Mouse (Mus musculus) limb, embryonic 14.5 days (tissue): ENCODE results near the gene Evx2. TPM values are rescaled to one million over a fixed set of nuclear protein-coding genes. Genes with fewer than 3 reads are reported as not detected.

Source experiments
- ATAC-seq: fragments of 200-750 bp; cut with Nextera tagmentation; 2 replicates; pipeline ENCODE4 v1.8.0; 2017; ENCODE audit warnings: low read depth, moderate number of reproducible peaks, moderate TSS enrichment; ENCODE audit not compliant: low FRiP score
- DNase-seq: peaks from one replicate; pipeline ENCODE4 v3.0.0-alpha.2; 2015; ENCODE audit warnings: low spot score
- H3K27ac ChIP-seq: fragments of 300-500 bp; sonication (generic); replicated peaks from 2 replicates; pipeline ENCODE4 v1.5.1; 2014; ENCODE audit warnings: low read depth, mild to moderate bottlenecking, low read length, moderate library complexity, mixed read lengths
- H3K27me3 ChIP-seq: fragments of 300-500 bp; sonication (generic); 2 replicates; pipeline ENCODE4 v1.6.1; 2014; ENCODE audit warnings: low read length, mixed read lengths; ENCODE audit not compliant: control insufficient read depth, insufficient read depth
- H3K36me3 ChIP-seq: fragments of 300-500 bp; sonication (generic); 2 replicates; pipeline ENCODE4 v1.6.1; 2014; ENCODE audit warnings: mild to moderate bottlenecking, low read length, moderate library complexity, mixed read lengths; ENCODE audit not compliant: control insufficient read depth, insufficient read depth
- H3K4me1 ChIP-seq: fragments of 300-500 bp; sonication (generic); 2 replicates; pipeline ENCODE4 v1.6.1; 2014; ENCODE audit warnings: antibody characterized with exemption, low read length, mixed read lengths; ENCODE audit not compliant: control insufficient read depth, insufficient read depth
- H3K4me2 ChIP-seq: fragments of 300-500 bp; sonication (generic); replicated peaks from 2 replicates; pipeline ENCODE4 v1.6.1; 2014; ENCODE audit warnings: low read depth, mild to moderate bottlenecking, low read length, moderate library complexity; ENCODE audit not compliant: severe bottlenecking
- H3K4me3 ChIP-seq: fragments of 300-500 bp; sonication (generic); replicated peaks from 2 replicates; pipeline ENCODE4 v1.5.1; 2014; ENCODE audit warnings: low read length
- H3K9ac ChIP-seq: fragments of 300-500 bp; sonication (generic); 2 replicates; pipeline ENCODE4 v1.6.1; 2014; ENCODE audit warnings: mild to moderate bottlenecking, low read depth, low read length, moderate library complexity; ENCODE audit not compliant: severe bottlenecking
- H3K9me3 ChIP-seq: fragments of 300-500 bp; sonication (generic); 2 replicates; pipeline ENCODE4 v1.6.1; 2016; ENCODE audit warnings: low read length; ENCODE audit not compliant: control insufficient read depth
- POLR2A ChIP-seq: fragments of 200-500 bp; IDR thresholded peaks from 2 replicates; pipeline ENCODE4 v1.8.0; 2012; ENCODE audit warnings: inconsistent platforms, mild to moderate bottlenecking, moderate library complexity, borderline replicate concordance; ENCODE audit not compliant: insufficient read depth, insufficient read length; ENCODE audit errors: extremely low read depth
- WGBS: fragments of 180-500 bp; shearing (Covaris S2); extraction: QIAGEN DNeasy Blood & Tissue Kit; methylation state at CpG from one replicate; pipeline ENCODE4 v1.1.7; 2014; 5-methylcytosine and 5-hydroxymethylcytosine counted together
- microRNA-seq: library from miRNA; unstranded; fragments of <30 nt; microRNA quantifications from one replicate; pipeline ENCODE4, GENCODE M21; 2016
- polyA plus RNA-seq, 2 experiments: library from polyadenylated mRNA; depleted of rRNA in 1 of 2; stranded (reverse) in 1 of 2; unstranded in 1 of 2; fragments of >200 nt; fragmentation: Nextera tagmentation in 1 of 2; extraction: Ambion mirVana in 1 of 2; gene quantifications; 2 replicates each; pipeline versions ENCODE4 v1.2.1 to v1.2.3; 2012 to 2014

Gene Evx2
- polyA plus RNA-seq, 2 experiments: 2.3 to 8.9 TPM

- no peak for ATAC-seq
- Histone ChIP-seq H3K4me1 (no peaks in the 10 kb centered on the region), H3K27me3 (no peaks in the 10 kb centered on the region), H3K9ac (no peak overlapping the region), H3K4me3 (no peak overlapping the region), H3K4me2 (no peak overlapping the region), H3K9me3 (peaks cover 5% of the 10 kb centered on the region; the same call in 1 of the 2 replicates), H3K27ac (no peak overlapping the region), H3K36me3 (no peaks in the 10 kb centered on the region)
- DNase-seq: no peak
- TF ChIP-seq POLR2A: no peak
Measured at GRCm38 (mm10) chr2:74609350-74609749, 50.0 kb downstream of the Evx2 start.

GRCm38 (mm10) chr2:74606087-74606760 is 53.1 kb downstream of the Evx2 start:
- H3K4me1 ChIP-seq: no peaks in the 10 kb centered on the region
- 91% methylated on average over 5 of the region's 5 CpGs for WGBS
- ATAC-seq (no peak), DNase-seq (no peak)
- H3K9ac ChIP-seq: no peak overlapping the region
- TF ChIP-seq POLR2A: no peak
- H3K4me2 ChIP-seq: no peak overlapping the region
- no peaks in the 10 kb centered on the region for H3K36me3 ChIP-seq
- H3K27me3 ChIP-seq: no peaks in the 10 kb centered on the region
- H3K27ac ChIP-seq: no peak overlapping the region
- H3K9me3 ChIP-seq: peaks cover under 1% of the 10 kb centered on the region; the same call in 1 of the 2 replicates
- no peak overlapping the region for H3K4me3 ChIP-seq

- no peak overlapping the region for H3K4me2 ChIP-seq
- H3K9ac ChIP-seq: no peak overlapping the region
- 47% methylated on average over 3 of the region's 3 CpGs for WGBS
- no peaks in the 10 kb centered on the region for H3K36me3 ChIP-seq
- H3K27ac ChIP-seq: no peak overlapping the region
- H3K4me1 ChIP-seq: no peaks in the 10 kb centered on the region
- H3K4me3 ChIP-seq: no peak overlapping the region
- H3K9me3 ChIP-seq: no peaks in the 10 kb centered on the region
- no peak for DNase-seq
- ATAC-seq: no peak
- TF ChIP-seq POLR2A: no peak
- H3K27me3 ChIP-seq: no peaks in the 10 kb centered on the region
Measured at GRCm38 (mm10) chr2:74604011-74604410, 55.3 kb downstream of the Evx2 start.

Small RNA genes within 50 kb of the gene (microRNA-seq; reads per million reads assigned to microRNA genes)
- gene Gm44463: not detected

Other genes with a start within 250 kb of the Evx2 start
- gene Lnpk, start 80.1 kb downstream of the Evx2 start, polyA plus RNA-seq (2012; rRNA removed): 26.5 and 27.4 TPM in 2 replicates
- gene Lnpk, start 80.1 kb downstream of the Evx2 start, polyA plus RNA-seq (2014; fragmentation: Nextera tagmentation; extraction: Ambion mirVana): 35.3 and 38.4 TPM in 2 replicates
- 109 and 150 TPM in 2 replicates for gene Hoxd13, start 8.8 kb upstream of the Evx2 start, polyA plus RNA-seq (2012; rRNA removed)
- gene Hoxd13, start 8.8 kb upstream of the Evx2 start, polyA plus RNA-seq (2014; fragmentation: Nextera tagmentation; extraction: Ambion mirVana): 54.6 and 70.5 TPM in 2 replicates
- 43.3 and 58.3 TPM in 2 replicates for gene Hoxd12, start 15.5 kb upstream of the Evx2 start, polyA plus RNA-seq (2012; rRNA removed)
- gene Hoxd12, start 15.5 kb upstream of the Evx2 start, polyA plus RNA-seq (2014; fragmentation: Nextera tagmentation; extraction: Ambion mirVana): 38.4 and 53.0 TPM in 2 replicates
- 40.0 and 60.8 TPM in 2 replicates for gene Hoxd11, start 20.0 kb upstream of the Evx2 start, polyA plus RNA-seq (2012; rRNA removed)
- gene Hoxd11, start 20.0 kb upstream of the Evx2 start, polyA plus RNA-seq (2014; fragmentation: Nextera tagmentation; extraction: Ambion mirVana): 21.4 and 30.0 TPM in 2 replicates
- gene Hoxd10, start 32.4 kb upstream of the Evx2 start, polyA plus RNA-seq (2012; rRNA removed): 37.9 and 39.4 TPM in 2 replicates
- 18.3 and 26.1 TPM in 2 replicates for gene Hoxd10, start 32.4 kb upstream of the Evx2 start, polyA plus RNA-seq (2014; fragmentation: Nextera tagmentation; extraction: Ambion mirVana)
- 19.6 and 25.7 TPM in 2 replicates for gene Hoxd9, start 38.2 kb upstream of the Evx2 start, polyA plus RNA-seq (2012; rRNA removed)
- gene Hoxd9, start 38.2 kb upstream of the Evx2 start, polyA plus RNA-seq (2014; fragmentation: Nextera tagmentation; extraction: Ambion mirVana): 7.6 and 8.7 TPM in 2 replicates
- gene Hoxd8, start 45.1 kb upstream of the Evx2 start, polyA plus RNA-seq (2012; rRNA removed): 12.7 and 13.1 TPM in 2 replicates
- gene Hoxd8, start 45.1 kb upstream of the Evx2 start, polyA plus RNA-seq (2014; fragmentation: Nextera tagmentation; extraction: Ambion mirVana): 11.4 and 12.8 TPM in 2 replicates
- gene Hoxd3, start 52.4 kb upstream of the Evx2 start, polyA plus RNA-seq (2012; rRNA removed): 2.3 and 2.8 TPM in 2 replicates
- 0.59 and 0.95 TPM in 2 replicates for gene Hoxd3, start 52.4 kb upstream of the Evx2 start, polyA plus RNA-seq (2014; fragmentation: Nextera tagmentation; extraction: Ambion mirVana)
- 14.7 and 17.8 TPM in 2 replicates for gene Hoxd4, start 52.4 kb upstream of the Evx2 start, polyA plus RNA-seq (2012; rRNA removed)
- 0.63 and 0.73 TPM in 2 replicates for gene Hoxd4, start 52.4 kb upstream of the Evx2 start, polyA plus RNA-seq (2014; fragmentation: Nextera tagmentation; extraction: Ambion mirVana)
- gene Gm28230, start 67.2 kb upstream of the Evx2 start, polyA plus RNA-seq (2012; rRNA removed): 5.0 and 5.9 TPM in 2 replicates
- 0.18 and 0.21 TPM in 2 replicates for gene Gm28230, start 67.2 kb upstream of the Evx2 start, polyA plus RNA-seq (2014; fragmentation: Nextera tagmentation; extraction: Ambion mirVana)
- gene Hoxd1, start 103.4 kb upstream of the Evx2 start, polyA plus RNA-seq (2012; rRNA removed): 0.50 and 0.59 TPM in 2 replicates
- gene Hoxd1, start 103.4 kb upstream of the Evx2 start, polyA plus RNA-seq (2014; fragmentation: Nextera tagmentation; extraction: Ambion mirVana): 0.44 and 0.48 TPM in 2 replicates
- gene Mtx2, start 166.2 kb upstream of the Evx2 start, polyA plus RNA-seq (2012; rRNA removed): 69.0 and 72.4 TPM in 2 replicates
- 121 and 132 TPM in 2 replicates for gene Mtx2, start 166.2 kb upstream of the Evx2 start, polyA plus RNA-seq (2014; fragmentation: Nextera tagmentation; extraction: Ambion mirVana)